Mouse (Mus musculus): Measurements from ENCODE around the gene Timm50.

Timm50 gene

GRCm38 (mm10) chr7:28311926-28312543, at the start of gene Timm50:
Gene Timm50, minus strand, starts transcription at chr7:28312072.
- peak; percentile 97 to 98 for DNase-seq

GRCm38 (mm10) chr7:28360291-28360690, 48.4 kb upstream of the Timm50 start:
- DNase-seq = no peak

DNA sequence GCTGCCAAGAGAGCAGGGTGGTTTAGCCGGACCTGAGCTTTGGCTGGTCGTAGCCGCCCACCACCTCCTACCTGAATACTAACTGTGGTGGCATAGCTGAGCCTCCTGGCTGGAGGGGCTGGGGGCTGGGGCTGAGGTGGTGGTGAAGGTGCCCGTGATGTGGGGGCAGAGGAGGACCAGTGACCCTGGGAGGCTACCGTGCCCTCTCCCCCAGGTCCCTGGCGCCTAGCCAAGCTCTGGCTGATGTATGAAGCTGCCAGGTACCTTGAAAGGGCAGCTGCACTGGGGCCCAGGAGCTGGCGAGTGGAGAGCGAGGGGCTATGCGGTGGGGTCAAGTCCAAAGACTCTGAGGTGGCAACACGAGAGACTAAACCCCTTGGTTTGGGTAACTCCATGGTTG, 48.0 kb upstream of the Timm50 start:
- no peak for DNase-seq

- DNase-seq = no peak
Measured at GRCm38 (mm10) chr7:28358431-28358830, 46.6 kb upstream of the Timm50 start.

GRCm38 (mm10) chr7:28357984-28358383, 46.1 kb upstream of the Timm50 start:
- DNase-seq = no peak

DNA sequence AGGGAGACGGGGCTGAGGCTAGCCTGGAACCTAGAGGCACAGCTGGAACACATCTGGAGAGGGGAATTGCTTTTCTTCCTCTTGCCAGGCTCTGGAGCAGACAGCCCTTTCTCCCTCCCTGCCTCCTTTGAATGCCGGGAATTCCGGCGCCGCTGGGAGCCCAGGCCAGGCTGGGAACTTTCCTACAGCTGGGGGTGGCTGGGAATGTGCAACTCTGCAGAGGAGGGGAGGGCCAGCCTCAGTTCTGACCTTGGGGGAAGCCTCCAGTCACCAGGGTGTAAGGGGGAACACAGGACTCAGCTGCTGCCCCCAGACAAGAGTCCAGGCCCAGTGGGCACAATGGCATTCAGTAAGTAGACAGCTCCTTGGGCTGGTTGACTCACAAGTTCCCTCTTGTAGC, 45.1 kb upstream of the Timm50 start:
- peak; percentile 39 to 59 for DNase-seq

DNA sequence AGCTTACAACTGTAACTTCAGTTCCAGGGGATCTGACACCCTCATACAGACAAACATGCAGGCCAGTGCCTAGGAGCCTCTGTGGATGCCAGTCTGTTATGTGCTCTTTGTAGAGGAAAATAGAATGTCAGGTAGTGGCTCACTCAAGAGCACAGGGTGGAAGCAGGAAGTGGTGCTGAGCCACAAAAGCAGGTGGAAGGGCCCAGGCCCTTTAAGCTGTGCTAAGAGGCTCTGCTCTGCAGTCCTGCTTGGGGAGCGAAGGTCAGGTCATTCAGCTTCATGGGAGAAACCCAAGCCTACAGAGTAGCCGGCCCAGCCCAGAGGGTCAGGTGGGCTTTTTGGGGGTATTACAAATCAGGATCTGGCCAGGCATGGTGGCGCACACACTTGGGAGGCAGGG, 43.3 kb upstream of the Timm50 start:
- DNase-seq = no peak

DNA sequence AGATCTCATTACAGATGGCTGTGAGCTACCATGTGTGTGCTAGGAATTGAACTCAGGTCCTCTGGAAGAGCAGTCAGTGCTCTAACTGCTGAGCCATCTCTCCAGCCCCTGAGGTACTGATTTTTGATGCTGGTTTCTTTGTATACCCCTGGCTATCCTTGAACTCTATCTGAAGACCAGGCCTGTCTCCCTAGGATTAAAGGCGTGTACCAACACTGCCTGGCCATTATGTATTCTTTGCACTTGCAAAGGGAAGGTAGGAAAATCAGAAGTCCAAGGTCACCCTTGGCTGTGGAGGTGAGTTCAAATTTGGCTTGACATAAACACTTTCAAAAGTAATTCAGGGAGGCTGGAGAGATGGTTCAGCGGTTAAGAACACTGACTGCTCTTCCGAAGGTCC, 42.7 kb upstream of the Timm50 start:
- DNase-seq = no peak

DNA sequence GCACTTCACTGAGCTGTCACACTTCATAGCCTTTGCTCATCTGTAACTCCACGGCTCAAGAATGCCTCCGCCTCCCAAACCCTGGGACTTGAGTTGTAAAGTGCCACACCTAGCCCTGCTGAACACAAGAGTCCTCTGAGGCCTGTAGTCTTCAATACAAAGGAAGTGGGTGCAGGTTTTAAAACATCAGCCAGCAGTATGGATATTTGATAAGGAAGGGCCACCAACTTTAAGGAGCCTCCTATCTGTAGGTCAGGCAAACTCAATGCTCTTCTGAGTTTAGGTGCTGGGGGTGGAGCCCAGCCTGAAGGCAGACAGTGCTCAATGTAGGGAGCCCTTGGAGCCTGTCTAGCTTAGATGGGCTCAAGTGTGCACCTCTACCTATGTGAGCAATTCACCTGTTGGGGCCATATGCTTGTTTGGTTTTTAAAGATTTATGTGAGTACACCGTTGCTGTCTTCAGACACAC, 42.3 kb upstream of the Timm50 start:
- DNase-seq = no peak

DNA sequence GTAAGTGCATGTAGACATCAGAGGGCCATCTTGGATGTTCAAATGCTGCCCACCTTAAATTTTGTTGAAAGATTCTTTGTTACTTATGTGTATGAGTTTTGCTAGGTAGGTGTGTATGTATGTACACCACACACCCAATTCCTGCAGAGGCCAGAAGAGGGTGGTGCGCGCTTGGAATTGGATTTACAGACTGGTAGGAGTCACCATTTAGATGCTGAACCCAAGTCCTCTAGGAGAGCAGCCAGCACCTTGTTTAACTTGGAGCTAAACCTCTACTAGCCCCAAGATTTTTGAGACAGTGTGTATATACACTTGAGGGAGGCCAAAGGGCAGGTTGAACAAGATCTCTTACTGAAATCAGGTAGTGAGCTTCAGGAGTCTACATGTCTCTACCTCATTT, 41.4 kb upstream of the Timm50 start:
- DNase-seq = no peak

DNA sequence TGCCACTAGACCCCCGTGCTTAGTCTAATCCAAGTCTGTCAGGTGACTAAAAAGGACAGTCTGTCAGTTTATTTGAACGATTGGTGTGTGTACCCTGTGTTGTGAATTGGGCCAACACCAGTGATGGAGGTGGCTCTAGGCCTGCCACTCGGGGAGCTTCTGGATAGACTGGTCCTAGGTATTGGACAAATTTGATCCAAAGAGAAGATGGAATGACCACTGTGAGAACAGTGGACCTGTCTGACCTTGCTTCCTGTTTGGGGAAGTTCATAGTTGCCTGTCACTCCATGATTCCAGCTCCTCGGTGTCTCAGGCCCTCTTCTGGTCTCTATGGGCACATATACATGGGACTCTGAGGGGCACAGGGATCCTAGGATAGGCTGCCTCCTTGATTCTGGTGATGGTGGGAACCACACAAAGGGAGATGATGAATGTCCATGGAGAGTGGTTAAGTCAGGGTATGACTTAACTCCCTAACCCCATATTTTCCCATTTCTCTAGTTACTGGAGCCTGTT, 39.9 kb upstream of the Timm50 start:
- no peak for DNase-seq

DNA sequence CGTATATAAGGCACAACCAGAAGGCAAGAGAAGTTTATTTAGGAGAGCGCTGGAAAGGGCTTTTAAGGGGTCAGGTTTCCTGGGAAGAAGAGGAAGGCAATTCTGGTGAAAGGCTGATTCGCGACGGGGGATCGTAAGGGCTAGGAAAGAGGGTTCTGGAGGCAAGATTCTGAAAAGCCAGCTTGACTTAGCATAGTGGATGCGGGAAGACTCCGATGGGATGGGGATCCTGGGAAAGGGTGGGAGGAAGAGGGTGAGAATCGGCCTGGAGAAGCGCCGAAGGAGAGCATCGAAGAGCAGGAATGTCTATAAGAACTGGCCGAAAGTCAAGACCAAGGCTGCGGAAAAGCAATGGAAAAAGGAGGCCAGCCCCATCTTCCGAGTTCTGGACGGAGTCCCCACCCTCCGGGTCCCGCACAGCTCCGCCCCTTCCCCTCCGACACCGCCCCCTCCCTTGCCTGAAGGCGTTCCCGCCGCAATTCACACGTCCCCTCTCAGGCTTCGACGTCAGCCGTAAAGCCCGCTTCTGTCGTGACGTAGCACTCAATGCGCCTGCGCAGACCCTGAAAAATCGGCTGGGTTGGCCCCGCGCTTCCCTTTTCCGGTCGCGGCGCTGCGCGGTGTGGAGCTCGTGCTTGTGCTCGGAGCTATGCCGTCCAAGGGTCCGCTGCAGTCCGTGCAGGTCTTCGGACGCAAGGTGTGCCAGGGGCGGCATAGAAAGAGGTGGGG, 38.4 kb upstream of the Timm50 start, which contains the start of gene Rps16:
Rps16 (plus strand) TSS at position 498 of the 729 bp plus-strand sequence.
- peak; percentile 96 to 97 for DNase-seq

GRCm38 (mm10) chr7:28348601-28349000, 36.7 kb upstream of the Timm50 start:
- no peak for DNase-seq

DNA sequence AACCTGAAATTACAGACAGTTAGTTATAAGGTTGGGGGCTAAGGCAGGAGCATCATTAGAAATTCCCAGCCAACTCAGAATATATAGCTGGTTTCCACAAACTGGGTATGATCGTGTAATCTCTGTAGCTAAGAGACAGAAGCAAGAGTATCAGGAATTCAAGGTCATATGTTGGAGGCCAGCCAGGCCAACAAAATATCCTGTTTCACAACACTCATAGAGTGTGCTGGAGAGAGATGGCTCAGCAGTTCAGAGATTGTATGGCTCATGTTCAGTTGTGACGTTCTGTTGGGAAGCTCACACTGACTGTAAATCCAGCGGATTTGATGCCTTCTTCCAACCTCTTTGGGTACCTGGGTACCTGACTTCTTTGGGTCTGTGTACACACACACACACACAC, 35.9 kb upstream of the Timm50 start:
- DNase-seq = no peak

DNA sequence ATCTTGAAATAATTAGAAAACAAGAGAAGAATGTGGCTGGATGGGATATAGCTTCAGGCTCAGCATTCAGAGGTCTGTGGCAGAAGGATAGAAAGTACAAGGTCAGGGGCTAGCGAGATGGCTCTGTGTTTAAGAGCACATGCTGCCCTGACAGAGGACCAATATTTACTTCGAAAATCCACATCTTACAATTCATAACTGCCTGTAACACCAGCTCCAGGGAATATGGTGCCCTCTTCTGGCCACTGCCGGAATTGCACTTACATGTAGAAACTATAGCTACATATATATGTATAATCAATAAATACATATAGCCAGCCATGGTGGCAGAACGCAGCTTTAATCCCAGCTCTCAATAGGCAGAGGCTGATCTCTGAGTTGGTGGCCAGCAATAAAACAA, 32.8 kb upstream of the Timm50 start:
- peak; percentile 14 to 64 for DNase-seq

DNA sequence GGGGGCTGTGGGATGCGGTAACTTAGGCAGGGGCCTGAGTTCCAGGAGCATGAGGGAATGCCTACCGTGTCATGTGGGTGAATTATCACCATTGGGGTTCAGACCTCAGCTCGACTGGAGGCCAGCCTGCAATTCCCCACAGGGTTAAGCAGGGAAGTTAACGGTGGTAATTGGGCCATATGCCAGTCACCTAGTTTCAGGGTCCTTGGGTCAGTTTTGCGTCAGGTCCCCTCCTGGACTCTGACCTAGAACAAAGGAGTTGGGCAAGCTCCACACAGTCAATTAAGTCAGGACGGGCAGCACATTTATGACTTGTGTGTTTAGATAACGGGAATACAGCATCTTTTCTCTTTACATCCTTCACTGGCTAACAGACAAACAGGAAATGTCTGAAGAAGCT, 29.5 kb upstream of the Timm50 start:
- no peak for DNase-seq

DNA sequence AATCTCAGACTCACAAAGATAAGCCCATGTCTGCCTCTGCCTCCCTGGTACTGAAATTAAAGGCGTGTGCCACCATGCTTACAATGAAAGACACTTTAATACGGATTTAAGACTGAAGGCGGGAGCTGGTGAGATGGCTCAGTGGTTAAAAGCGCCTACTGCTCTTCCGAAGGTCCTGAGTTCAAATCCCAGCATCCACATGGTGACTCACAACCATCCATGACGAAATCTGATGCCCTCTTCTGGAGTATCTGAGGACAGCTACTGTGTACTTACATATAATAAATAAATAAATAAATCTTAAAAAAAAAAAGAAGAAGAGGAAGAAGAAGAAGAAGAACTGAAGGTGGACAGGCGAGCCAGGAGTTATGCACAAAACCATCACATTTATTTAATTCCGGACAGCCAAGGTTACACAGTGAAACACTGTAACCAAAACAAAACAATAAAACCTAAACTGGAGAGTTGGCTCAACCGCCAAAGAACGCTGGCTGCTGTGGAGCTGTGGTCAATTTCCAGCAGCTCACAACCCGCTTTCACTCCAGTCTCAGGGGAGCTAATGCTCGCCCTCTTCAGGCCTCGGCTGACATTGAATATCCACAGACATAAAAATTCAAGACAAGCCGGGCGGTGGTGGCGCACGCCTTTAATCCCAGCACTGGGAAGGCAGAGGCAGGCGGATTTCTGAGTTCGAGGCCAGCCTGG, 27.5 kb upstream of the Timm50 start:
- peak; percentile 63 to 66 for DNase-seq

DNA sequence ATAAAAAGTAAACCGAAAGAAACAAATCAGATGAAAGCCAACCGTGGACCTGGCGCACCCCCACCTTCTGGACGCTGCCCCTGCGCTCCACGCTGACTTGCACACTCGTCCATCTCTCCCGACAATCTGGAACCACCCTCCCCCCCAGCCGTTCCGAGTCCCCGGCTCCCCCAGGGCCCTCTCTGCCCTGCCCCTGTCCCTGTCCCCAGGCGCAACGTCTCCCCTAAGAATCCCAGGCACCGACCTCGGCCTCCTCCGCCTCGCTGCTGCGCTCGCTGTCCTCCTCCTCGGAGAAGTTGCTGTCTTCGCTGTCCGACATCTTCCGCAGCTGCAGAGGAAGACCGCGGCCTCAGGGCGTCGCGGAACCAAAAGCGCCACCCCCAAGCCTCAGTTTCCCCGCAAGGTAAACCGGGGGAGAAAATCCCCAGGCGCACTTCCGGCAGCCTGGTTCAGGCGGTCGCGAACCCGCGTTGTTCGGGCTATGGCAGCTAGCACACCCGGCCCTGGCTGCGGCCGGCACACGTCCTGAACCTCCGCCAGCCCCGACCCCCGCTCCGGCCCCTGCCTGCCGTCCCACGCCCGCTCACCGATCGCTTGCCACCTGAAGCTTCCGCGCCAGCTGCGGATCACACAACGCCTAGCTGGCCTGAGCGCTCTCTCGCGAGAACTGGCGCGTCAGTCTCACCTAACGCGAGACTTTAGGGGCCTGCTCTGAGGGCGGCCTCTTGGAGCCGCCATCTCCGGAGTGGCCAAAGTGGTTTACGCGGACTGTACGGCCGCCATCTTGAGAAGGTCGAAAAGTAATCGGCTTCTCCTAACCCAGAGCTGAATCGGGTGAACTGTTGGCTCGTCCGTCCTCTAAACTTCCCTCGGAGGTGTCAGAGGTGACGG, 26.5 kb upstream of the Timm50 start, which contains the start of gene Supt5:
Supt5 (minus strand) TSS at position 639 of the 891 bp plus-strand sequence.
- DNase-seq = peak; percentile 98

DNA sequence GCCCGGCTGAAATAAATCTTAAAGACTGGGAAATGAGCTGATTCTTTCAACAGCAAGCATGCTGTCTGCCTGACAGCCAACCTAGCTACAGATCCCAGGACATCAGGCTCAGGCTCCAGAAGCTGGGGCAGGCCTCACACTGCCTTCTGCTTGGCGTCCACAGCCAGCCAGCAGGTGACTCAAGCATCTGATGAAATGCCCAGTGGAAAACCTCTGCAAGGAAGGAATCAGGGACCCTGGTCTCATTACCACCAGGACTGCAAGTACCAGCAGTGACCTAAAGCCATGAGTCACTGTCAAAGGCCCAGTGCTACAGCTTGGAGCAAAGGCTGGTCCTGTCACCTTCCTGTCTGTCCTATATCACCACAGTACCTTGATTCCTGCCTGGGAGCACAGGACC, 23.6 kb upstream of the Timm50 start:
- DNase-seq = no peak

- no peak for DNase-seq
Measured at GRCm38 (mm10) chr7:28334534-28334933, 22.7 kb upstream of the Timm50 start.

- DNase-seq = no peak
Measured at GRCm38 (mm10) chr7:28328260-28328659, 16.4 kb upstream of the Timm50 start.

GRCm38 (mm10) chr7:28326457-28326856, 14.6 kb upstream of the Timm50 start:
- DNase-seq = no peak
